Mouse (Mus musculus) forebrain, embryonic 11.5 days (tissue): ENCODE results near the gene Vegfa. TPM values are rescaled to one million over a fixed set of nuclear protein-coding genes. Genes with fewer than 3 reads are reported as not detected.
"Not testable (repeated sequence)": the region's sequence is repeated elsewhere in the genome, so short reads cannot be mapped to it uniquely, and the experiment has no call there.

Source experiments
- ATAC-seq: fragments of 200-750 bp; cut with Nextera tagmentation; replicated peaks from 2 replicates; pipeline ENCODE4 v1.8.0; 2017; ENCODE audit warnings: moderate TSS enrichment; ENCODE audit not compliant: low FRiP score
- DNase-seq: peaks from one replicate; pipeline ENCODE4 v3.0.0-alpha.2; 2017; ENCODE audit warnings: low spot score
- H3K27ac ChIP-seq: fragments of 300-500 bp; sonication (generic); 2 replicates; pipeline ENCODE4 v1.5.1; 2014; ENCODE audit warnings: low read depth, low read length
- H3K27me3 ChIP-seq: fragments of 300-500 bp; sonication (generic); 2 replicates; pipeline ENCODE4 v1.6.1; 2014; ENCODE audit warnings: mild to moderate bottlenecking, low read length, mixed read lengths; ENCODE audit not compliant: control insufficient read depth, insufficient read depth
- H3K36me3 ChIP-seq: fragments of 300-500 bp; sonication (generic); 2 replicates; pipeline ENCODE4 v1.6.1; 2014; ENCODE audit warnings: mild to moderate bottlenecking, low read length, moderate library complexity, mixed read lengths; ENCODE audit not compliant: control insufficient read depth, insufficient read depth
- H3K4me1 ChIP-seq: fragments of 300-500 bp; sonication (generic); replicated peaks from 2 replicates; pipeline ENCODE4 v1.6.1; 2014; ENCODE audit warnings: low read length, mixed read lengths; ENCODE audit not compliant: control insufficient read depth, insufficient read depth
- H3K4me2 ChIP-seq: fragments of 300-500 bp; sonication (generic); 2 replicates; pipeline ENCODE4 v1.6.1; 2014; ENCODE audit warnings: low read depth, mild to moderate bottlenecking, low read length, moderate library complexity, mixed read lengths; ENCODE audit not compliant: severe bottlenecking
- H3K4me3 ChIP-seq: fragments of 300-500 bp; sonication (generic); 2 replicates; pipeline ENCODE4 v1.5.1; 2014; ENCODE audit warnings: low read depth, low read length
- H3K9ac ChIP-seq: fragments of 300-500 bp; sonication (generic); 2 replicates; pipeline ENCODE4 v1.6.1; 2014; ENCODE audit warnings: low read length
- H3K9me3 ChIP-seq: fragments of 300-500 bp; sonication (generic); 2 replicates; pipeline ENCODE4 v1.6.1; 2016; ENCODE audit warnings: low read length, mixed read lengths; ENCODE audit not compliant: control insufficient read depth
- WGBS: fragments of 180-500 bp; shearing (Covaris S2); extraction: QIAGEN DNeasy Blood & Tissue Kit; methylation state at CpG from one replicate; pipeline ENCODE4 v1.1.7; 2014; 5-methylcytosine and 5-hydroxymethylcytosine counted together
- polyA plus RNA-seq: library from polyadenylated mRNA; unstranded; fragments of >200 nt; fragmentation: Nextera tagmentation; extraction: Ambion mirVana; gene quantifications from 2 replicates; pipeline ENCODE4 v1.2.1, GENCODE M21; 2014

Gene Vegfa
- polyA plus RNA-seq, 1 experiment from 2014 or later = 2.9 TPM

DNA sequence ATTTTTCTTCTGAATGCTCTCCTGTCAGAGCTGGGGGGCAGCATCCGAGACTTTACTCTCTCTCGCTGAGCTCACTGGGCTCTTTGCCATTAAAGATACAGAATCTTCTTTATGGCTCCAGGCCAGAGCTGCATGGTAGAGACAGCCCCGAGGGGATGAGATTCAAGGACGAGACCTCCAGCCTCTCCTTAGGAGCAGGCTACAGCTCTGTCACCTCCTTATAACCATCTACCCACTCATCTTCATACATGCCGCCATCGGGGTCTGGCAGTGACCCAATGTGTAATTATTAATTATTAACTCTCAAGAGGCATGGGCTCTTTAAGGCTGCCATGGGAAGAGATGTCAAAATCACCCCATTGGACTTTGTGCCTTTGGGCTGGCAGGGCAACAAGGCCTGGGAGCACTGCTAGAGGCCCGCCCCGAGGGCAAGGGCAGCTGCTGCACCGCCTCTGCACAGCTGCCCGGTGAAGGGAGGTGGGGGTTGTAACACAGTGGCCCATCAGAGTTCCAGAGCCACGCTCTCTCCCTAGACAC is 37.8 kb downstream of the Vegfa start:
- ATAC-seq (no peak), DNase-seq (no peak)
- Histone ChIP-seq H3K4me1 (no peaks in the 10 kb centered on the region), H3K27me3 (no peaks in the 10 kb centered on the region), H3K9ac (no peak overlapping the region), H3K27ac (no peak overlapping the region), H3K4me3 (no peak overlapping the region), H3K9me3 (no peaks in the 10 kb centered on the region), H3K36me3 (no peaks in the 10 kb centered on the region), H3K4me2 (no peak overlapping the region)
- WGBS = 88% methylated on average over 11 of the region's 11 CpGs

DNA sequence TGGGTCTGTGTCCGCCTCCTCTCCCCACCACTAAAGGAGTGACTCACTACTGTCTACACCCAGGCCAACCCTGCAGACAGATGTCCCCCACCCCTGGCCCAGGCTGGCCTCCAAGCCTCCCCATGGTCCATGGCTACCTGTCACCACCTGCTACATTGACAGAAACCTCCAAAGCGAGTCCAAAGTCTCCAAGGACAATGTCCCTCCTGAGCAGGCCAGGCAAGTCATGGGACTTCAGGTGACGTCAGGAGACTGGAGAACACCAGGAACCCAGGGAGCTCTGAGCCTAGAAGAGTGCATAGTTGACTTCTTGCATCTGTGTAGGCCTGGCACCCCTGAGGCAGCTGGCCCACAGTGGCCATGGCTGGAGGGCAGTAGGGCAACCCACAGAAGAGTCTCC is 45.3 kb downstream of the Vegfa start:
- DNase-seq = no peak
- no peak overlapping the region for H3K27ac ChIP-seq
- no peak for ATAC-seq
- H3K9ac ChIP-seq = no peak overlapping the region
- no peaks in the 10 kb centered on the region for H3K4me1 ChIP-seq
- H3K9me3 ChIP-seq = no peaks in the 10 kb centered on the region
- H3K36me3 ChIP-seq = no peaks in the 10 kb centered on the region
- no peak overlapping the region for H3K4me2 ChIP-seq
- H3K4me3 ChIP-seq = no peak overlapping the region
- no peaks in the 10 kb centered on the region for H3K27me3 ChIP-seq
- 90% methylated on average over 3 of the region's 3 CpGs for WGBS

DNA sequence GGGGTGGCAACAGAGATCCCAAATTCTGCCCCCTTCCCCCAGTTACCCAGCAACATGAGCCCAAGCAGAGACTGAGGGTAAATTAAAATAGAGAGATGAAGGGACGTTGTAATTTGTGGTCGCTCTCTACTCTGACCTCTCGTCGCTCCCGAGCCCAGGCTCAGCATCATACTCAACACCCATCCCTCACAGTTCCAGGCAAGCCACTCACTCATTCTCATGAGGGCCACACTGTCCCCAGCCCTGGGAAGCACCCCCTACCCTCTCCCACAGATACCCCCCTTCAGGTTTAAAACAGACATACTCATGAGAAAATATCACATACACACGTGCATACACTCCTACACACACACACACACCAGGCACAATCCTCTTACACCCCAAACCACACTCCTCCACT is 45.8 kb downstream of the Vegfa start:
- WGBS = 91% methylated on average over 6 of the region's 6 CpGs
- Histone ChIP-seq H3K9ac (no peak overlapping the region), H3K4me1 (no peaks in the 10 kb centered on the region), H3K4me2 (no peak overlapping the region), H3K9me3 (no peaks in the 10 kb centered on the region), H3K36me3 (no peaks in the 10 kb centered on the region), H3K4me3 (no peak overlapping the region), H3K27me3 (no peaks in the 10 kb centered on the region), H3K27ac (no peak overlapping the region)
- DNase-seq (no peak), ATAC-seq (no peak)

DNA sequence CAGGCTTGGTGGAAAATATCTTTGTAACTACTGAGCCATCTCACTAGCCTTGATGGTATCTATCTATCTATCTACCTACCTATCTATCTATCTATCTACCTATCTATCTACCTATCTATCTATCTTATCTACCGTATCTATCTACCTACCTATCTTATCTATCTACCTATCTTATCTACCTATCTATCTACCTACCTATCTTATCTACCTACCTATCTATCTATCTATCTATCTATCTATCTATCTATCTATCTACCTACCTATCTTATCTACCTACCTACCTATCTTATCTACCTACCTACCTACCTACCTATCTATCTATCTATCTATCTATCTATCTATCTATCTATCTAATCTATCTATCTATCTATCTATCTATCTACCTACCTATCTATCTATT is 49.0 kb downstream of the Vegfa start:
- 100% methylated on average over 1 of the region's 1 CpGs for WGBS
- not testable (repeated sequence) for H3K4me2 ChIP-seq, ATAC-seq, H3K27me3 ChIP-seq, H3K4me3 ChIP-seq, H3K27ac ChIP-seq, H3K9me3 ChIP-seq, H3K9ac ChIP-seq, H3K36me3 ChIP-seq, DNase-seq, H3K4me1 ChIP-seq

DNA sequence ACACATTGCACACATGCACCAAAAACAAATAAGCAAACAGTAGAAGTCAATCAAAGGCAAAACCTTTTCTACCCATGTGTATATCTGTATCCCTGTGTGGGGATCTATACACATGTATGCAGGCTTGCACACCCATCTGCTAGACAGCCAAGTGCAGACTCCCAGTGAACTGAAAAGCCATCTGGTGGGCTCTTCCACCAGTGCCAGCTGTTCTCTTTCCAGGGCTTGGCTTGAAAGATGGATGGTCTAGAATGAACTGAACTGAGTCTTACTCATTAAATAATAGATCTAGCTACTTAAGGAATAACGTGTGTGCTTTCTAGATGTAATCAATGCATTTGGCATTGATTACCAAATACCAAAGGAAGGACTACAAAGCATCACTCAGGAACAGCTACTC is 50.3 kb downstream of the Vegfa start:
- H3K4me1 ChIP-seq = no peaks in the 10 kb centered on the region
- H3K9me3 ChIP-seq = no peaks in the 10 kb centered on the region
- H3K36me3 ChIP-seq = no peaks in the 10 kb centered on the region
- 86% methylated on average over 1 of the region's 1 CpGs for WGBS
- DNase-seq = no peak
- ATAC-seq = no peak
- H3K27me3 ChIP-seq = no peaks in the 10 kb centered on the region
- H3K4me2 ChIP-seq = no peak overlapping the region
- no peak overlapping the region for H3K27ac ChIP-seq
- no peak overlapping the region for H3K9ac ChIP-seq
- H3K4me3 ChIP-seq = no peak overlapping the region

DNA sequence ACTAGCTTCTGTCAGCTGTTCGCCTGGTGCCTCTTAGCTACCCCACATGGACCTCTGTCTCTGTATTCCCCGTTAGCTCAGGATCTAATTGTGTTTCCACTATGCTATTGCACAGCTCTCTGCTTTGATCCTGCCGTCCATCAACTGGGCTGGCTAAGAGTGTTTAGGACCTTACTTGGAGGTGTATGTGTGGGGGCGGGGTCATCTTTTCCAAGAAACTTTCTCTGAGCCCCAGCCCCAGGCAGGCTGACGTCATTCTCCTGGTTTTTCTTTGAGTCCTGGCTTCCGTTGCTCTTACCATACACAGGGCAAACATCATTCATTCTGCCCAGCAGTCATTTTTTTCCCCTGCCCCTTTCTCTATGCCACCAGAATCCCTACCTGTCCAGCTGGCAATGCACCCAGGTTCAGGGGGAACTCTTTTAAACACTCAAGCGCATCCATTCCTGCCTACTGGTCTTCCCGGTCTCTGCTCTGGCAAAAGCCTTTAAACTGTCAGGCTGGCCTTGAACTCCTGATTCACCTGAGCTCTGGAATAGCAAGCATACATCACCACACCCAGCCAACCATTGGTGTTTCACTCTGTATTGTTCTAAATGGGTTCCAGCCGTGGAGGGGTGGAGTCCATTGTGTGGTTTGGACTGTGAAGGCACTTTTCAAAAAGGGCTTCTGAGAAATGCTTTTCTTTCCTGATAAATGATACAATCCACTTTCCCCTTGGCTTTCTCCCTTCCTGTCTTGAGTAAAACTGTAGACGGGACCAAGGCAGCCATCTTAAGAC is 53.0 kb downstream of the Vegfa start:
- 71% methylated on average over 10 of the region's 10 CpGs for WGBS
- Histone ChIP-seq H3K4me1 (no peaks in the 10 kb centered on the region), H3K9ac (no peak overlapping the region), H3K36me3 (no peaks in the 10 kb centered on the region), H3K9me3 (no peaks in the 10 kb centered on the region), H3K27me3 (no peaks in the 10 kb centered on the region), H3K27ac (no peak overlapping the region), H3K4me3 (no peak overlapping the region), H3K4me2 (no peak overlapping the region)
- DNase-seq (no peak), ATAC-seq (no peak)

DNA sequence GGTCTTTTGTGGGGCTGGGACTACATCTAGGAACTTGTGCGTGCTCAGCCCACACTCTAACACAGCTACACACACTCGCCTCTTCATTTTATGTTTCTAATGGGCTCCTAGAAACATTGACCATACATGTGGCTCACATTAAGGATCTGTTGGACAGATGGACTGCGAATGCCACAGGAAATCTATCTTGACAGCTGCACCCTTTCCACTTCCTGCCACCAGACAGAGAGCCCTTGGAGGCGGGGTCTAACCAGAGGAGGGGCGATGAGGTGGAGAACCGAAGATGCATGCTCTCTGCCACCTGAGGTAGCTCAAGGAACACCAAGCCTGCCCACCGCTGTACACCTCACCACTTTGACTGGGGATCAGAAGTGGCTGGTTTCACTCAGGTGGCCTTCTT is 57.7 kb downstream of the Vegfa start:
- Histone ChIP-seq H3K4me1 (no peaks in the 10 kb centered on the region), H3K9me3 (no peaks in the 10 kb centered on the region), H3K36me3 (no peaks in the 10 kb centered on the region), H3K4me3 (no peak overlapping the region), H3K27me3 (no peaks in the 10 kb centered on the region), H3K9ac (no peak overlapping the region), H3K27ac (no peak overlapping the region), H3K4me2 (no peak overlapping the region)
- no peak for DNase-seq
- 78% methylated on average over 7 of the region's 7 CpGs for WGBS
- no peak for ATAC-seq

DNA sequence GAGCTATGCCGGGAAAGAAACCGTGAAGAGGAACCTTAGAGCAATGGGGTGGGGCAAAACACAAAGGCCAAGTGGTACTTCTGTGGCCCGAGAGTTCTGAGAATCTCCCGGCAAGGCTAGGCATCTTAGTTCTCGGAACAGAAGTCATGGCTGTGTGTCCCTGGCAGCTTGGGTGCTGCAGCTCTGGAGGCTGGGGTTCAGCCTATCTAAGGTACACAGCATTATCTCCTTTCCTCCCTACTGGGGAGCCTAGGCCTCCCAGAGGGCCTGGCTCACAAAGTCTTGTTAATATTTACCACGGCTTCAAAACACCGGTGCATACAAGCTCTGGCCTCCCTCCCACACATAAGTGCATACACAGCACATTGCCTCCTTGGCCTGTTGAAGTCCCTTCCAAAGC is 59.0 kb downstream of the Vegfa start:
- H3K9ac ChIP-seq = no peak overlapping the region
- no peak overlapping the region for H3K4me3 ChIP-seq
- H3K4me2 ChIP-seq = no peak overlapping the region
- no peaks in the 10 kb centered on the region for H3K27me3 ChIP-seq
- no peaks in the 10 kb centered on the region for H3K9me3 ChIP-seq
- WGBS = 91% methylated on average over 7 of the region's 7 CpGs
- no peak for DNase-seq
- H3K4me1 ChIP-seq = no peaks in the 10 kb centered on the region
- ATAC-seq = no peak
- H3K27ac ChIP-seq = no peak overlapping the region
- no peaks in the 10 kb centered on the region for H3K36me3 ChIP-seq

DNA sequence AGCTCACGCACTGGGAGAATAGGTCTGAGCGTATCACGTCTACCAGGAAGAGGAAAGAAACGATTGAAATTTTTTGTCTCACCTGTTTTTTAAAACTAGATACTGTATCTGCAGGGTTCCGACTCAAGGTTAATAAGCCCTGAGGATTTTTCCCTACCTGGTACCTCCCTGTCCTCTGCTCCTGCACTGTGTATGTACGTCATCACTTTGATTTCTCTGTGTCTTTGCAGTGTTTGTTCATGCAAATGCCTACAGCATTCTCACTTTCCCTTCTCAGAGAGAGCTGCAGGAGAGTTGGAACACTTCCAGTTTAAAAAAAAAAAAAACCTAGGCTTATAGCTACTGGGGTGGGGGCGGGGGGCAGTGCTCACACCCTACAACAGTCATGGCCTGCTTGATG is 59.8 kb downstream of the Vegfa start:
- H3K36me3 ChIP-seq = no peaks in the 10 kb centered on the region
- H3K4me3 ChIP-seq = no peak overlapping the region
- no peaks in the 10 kb centered on the region for H3K9me3 ChIP-seq
- no peak overlapping the region for H3K9ac ChIP-seq
- ATAC-seq = no peak
- H3K27me3 ChIP-seq = no peaks in the 10 kb centered on the region
- no peak for DNase-seq
- no peak overlapping the region for H3K27ac ChIP-seq
- no peak overlapping the region for H3K4me2 ChIP-seq
- no peaks in the 10 kb centered on the region for H3K4me1 ChIP-seq
- WGBS = 89% methylated on average over 7 of the region's 7 CpGs
